In genomic region chr7:125838078-125838742, GRCm38 (mm10) we compare ENCODE assay signal across 12 mouse cellular contexts.
DNase-seq lines count a peak whose midpoint lies in the region; ATAC-seq and TF ChIP-seq lines count a peak whose summit lies in the region.
"Had no signal": no experiment of that assay in that cellular context is flagged by ENCODE, and none has a peak within 500 bp of the region (broad histone marks: within the 10 kb centered on the region; RNA-seq: fewer than 3 reads in every experiment).

No protein-coding gene starts in this region.

- H3K4me2 ChIP-seq in forebrain, postnatal 0 days (ENCODE audit: low read depth): no peak overlapping the region
- H3K4me2 ChIP-seq in limb, embryonic 14.5 days (replicated peaks; ENCODE audit: low read depth, low read length, severe bottlenecking): no peak overlapping the region
- H3K4me2 ChIP-seq: neural tube, embryonic 12.5 days had no signal

- H3K9me3 ChIP-seq in forebrain, postnatal 0 days (ENCODE audit: low read length): no peaks in the 10 kb centered on the region
- no peaks in the 10 kb centered on the region for H3K9me3 ChIP-seq in limb, embryonic 14.5 days (ENCODE audit: control insufficient read depth, low read length)
- H3K9me3 ChIP-seq: neural tube, embryonic 12.5 days had no signal

- peak; percentile 68 for ATAC-seq in forebrain, postnatal 0 days
- peak; percentile 65 for ATAC-seq in limb, embryonic 14.5 days (ENCODE audit: low FRiP score, low read depth)
- ATAC-seq: intestine, postnatal 0 days had no signal

- H3K27ac ChIP-seq in forebrain, postnatal 0 days (ENCODE audit: low read depth, low read length): 0 out of 2 replicates have a peak overlapping the region, but pooled peaks have one; percentile 35
- peak overlapping the region; percentile 54; the same call in 1 of the 2 replicates for H3K27ac ChIP-seq in limb, embryonic 14.5 days (replicated peaks; ENCODE audit: low read depth, low read length)
- H3K27ac ChIP-seq: neural tube, embryonic 12.5 days had no signal

- peaks cover 9% of the 10 kb centered on the region; the same call in 1 of the 2 replicates for H3K36me3 ChIP-seq in forebrain, postnatal 0 days (ENCODE audit: insufficient read depth)
- H3K36me3 ChIP-seq in limb, embryonic 14.5 days (ENCODE audit: control insufficient read depth, insufficient read depth, low read length): no peaks in the 10 kb centered on the region; the same call in 1 of the 2 replicates

- H3K4me1 ChIP-seq in forebrain, postnatal 0 days (ENCODE audit: insufficient read depth): 0 out of 2 replicates have a peak, but pooled peaks cover 4% of the 10 kb centered on the region
- H3K4me1 ChIP-seq in limb, embryonic 14.5 days (ENCODE audit: control insufficient read depth, insufficient read depth, low read length): peaks cover 17% of the 10 kb centered on the region

- no peak for TF ChIP-seq CTCF in forebrain, postnatal 0 days (IDR thresholded peaks at IDR 0.05; ENCODE audit: low read depth)

- peak; percentile 40 for DNase-seq in R1 (ENCODE audit: low read depth, low spot score)
- peak; percentile 14 for DNase-seq in embryo, embryonic 11.5 days (ENCODE audit: low read depth, low spot score)
- DNase-seq in forebrain, postnatal 0 days: peak; percentile 26
- DNase-seq in limb, embryonic 14.5 days (ENCODE audit: low spot score): peak; percentile 20
- no peak for DNase-seq in ovary, postnatal 36 days (ENCODE audit: low spot score)
- DNase-seq in layer of hippocampus, adult 11-12 months (ENCODE audit: low spot score): no peak
- DNase-seq in yolk sac, embryonic 10.5 days (ENCODE audit: low spot score): no peak
- DNase-seq in thymus, postnatal 0 days (ENCODE audit: low spot score): no peak
- DNase-seq: gastrocnemius, postnatal 36 days; lung, postnatal 4 days had no signal

- H3K4me3 ChIP-seq in forebrain, postnatal 0 days (ENCODE audit: low read depth, low read length): no peak overlapping the region
- no peak overlapping the region for H3K4me3 ChIP-seq in limb, embryonic 14.5 days (replicated peaks; ENCODE audit: low read length)
- H3K4me3 ChIP-seq: neural tube, embryonic 12.5 days had no signal

- H3K9ac ChIP-seq in forebrain, postnatal 0 days: no peak overlapping the region
- H3K9ac ChIP-seq in limb, embryonic 14.5 days (ENCODE audit: low read depth, low read length, severe bottlenecking): no peak overlapping the region
- H3K9ac ChIP-seq: neural tube, embryonic 12.5 days had no signal

- H3K27me3 ChIP-seq in forebrain, postnatal 0 days (ENCODE audit: insufficient read depth, low read length): no peaks in the 10 kb centered on the region
- no peaks in the 10 kb centered on the region for H3K27me3 ChIP-seq in limb, embryonic 14.5 days (ENCODE audit: control insufficient read depth, insufficient read depth, low read length)
- H3K27me3 ChIP-seq: neural tube, embryonic 12.5 days had no signal

- 18% methylated on average over 5 of the region's 5 CpGs for WGBS in forebrain, postnatal 0 days
- 18% methylated on average over 5 of the region's 5 CpGs for WGBS in limb, embryonic 14.5 days

- TF ChIP-seq POLR2A in limb, embryonic 14.5 days (IDR thresholded peaks at IDR 0.05; ENCODE audit: borderline replicate concordance, extremely low read depth, insufficient read depth, insufficient read length): no peak

Comparison
In these comparisons a context has a peak if more than half of its experiments do, and no peak if none do; other contexts are left out.
1. DNase-seq: peak in R1 (single experiment), embryo, embryonic 11.5 days (single experiment), forebrain, postnatal 0 days (single experiment) and limb, embryonic 14.5 days (single experiment); none in ovary, postnatal 36 days (single experiment), layer of hippocampus, adult 11-12 months (single experiment), yolk sac, embryonic 10.5 days (single experiment) and thymus, postnatal 0 days (single experiment).